Mouse (Mus musculus): ENCODE measurements around the gene Gm5934.
"Not testable (repeated sequence)": the region's sequence is repeated elsewhere in the genome, so short reads cannot be mapped to it uniquely, and the experiment has no call there.

The Gm5934 gene

DNA sequence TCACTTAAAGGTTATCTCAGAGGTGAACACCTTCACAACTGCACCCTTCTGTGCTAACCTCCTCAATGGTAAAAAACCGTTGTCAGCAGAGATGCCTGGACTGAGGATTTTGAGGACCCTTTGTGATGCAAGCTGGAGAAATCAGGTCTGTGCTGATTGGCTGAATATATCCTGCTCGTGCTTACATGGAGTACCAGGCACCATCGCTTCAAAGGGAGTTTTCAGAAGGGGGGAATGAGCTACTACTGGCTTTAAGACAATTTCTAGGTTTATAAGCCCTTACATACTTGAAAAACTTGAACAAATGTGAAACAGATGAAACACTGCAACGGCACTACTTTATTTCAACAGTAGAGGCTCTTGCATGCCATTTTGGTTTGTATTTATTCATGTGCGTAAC is at the start of gene Gm5934:
Gene Gm5934 (minus strand): TSS at position 101 of the 400 bp plus-strand sequence.
- not testable (repeated sequence) for DNase-seq (ENCODE audit: low spot score in 2 of 2)
